Mouse (Mus musculus) limb, embryonic 12.5 days (tissue): Measurements from ENCODE around the gene Dennd2c. TPM values are rescaled to one million over a fixed set of nuclear protein-coding genes. Genes with fewer than 3 reads are reported as not detected.
"Not testable (repeated sequence)": the region's sequence is repeated elsewhere in the genome, so short reads cannot be mapped to it uniquely, and the experiment has no call there.

Experiments used
- ATAC-seq: fragments of 200-750 bp; cut with Nextera tagmentation; 2 replicates; pipeline ENCODE4 v1.8.0; 2017; ENCODE audit warnings: low read depth, moderate TSS enrichment; ENCODE audit not compliant: insufficient number of reproducible peaks, insufficient read depth, low FRiP score, low TSS enrichment
- H3K27ac ChIP-seq: fragments of 300-500 bp; sonication (generic); 2 replicates; pipeline ENCODE4 v1.5.1; 2016; ENCODE audit warnings: mild to moderate bottlenecking, moderate library complexity
- H3K27me3 ChIP-seq: fragments of 300-500 bp; sonication (generic); 2 replicates; pipeline ENCODE4 v1.6.1; 2016; ENCODE audit warnings: mild to moderate bottlenecking, moderate library complexity
- H3K36me3 ChIP-seq: fragments of 300-500 bp; sonication (generic); 2 replicates; pipeline ENCODE4 v1.6.1; 2016; ENCODE audit warnings: mild to moderate bottlenecking, moderate library complexity
- H3K4me1 ChIP-seq: fragments of 300-500 bp; sonication (generic); replicated peaks from 2 replicates; pipeline ENCODE4 v1.6.1; 2016
- H3K4me2 ChIP-seq: fragments of 300-500 bp; sonication (generic); 2 replicates; pipeline ENCODE4 v1.6.1; 2016; ENCODE audit warnings: mild to moderate bottlenecking, moderate library complexity
- H3K4me3 ChIP-seq: fragments of 300-500 bp; sonication (generic); replicated peaks from 2 replicates; pipeline ENCODE4 v1.5.1; 2016; ENCODE audit warnings: mild to moderate bottlenecking
- H3K9ac ChIP-seq: fragments of 300-500 bp; sonication (generic); replicated peaks from 2 replicates; pipeline ENCODE4 v1.6.1; 2016; ENCODE audit warnings: mild to moderate bottlenecking, moderate library complexity
- H3K9me3 ChIP-seq: fragments of 300-500 bp; sonication (generic); 2 replicates; pipeline ENCODE4 v1.6.1; 2016; ENCODE audit warnings: mild to moderate bottlenecking, moderate library complexity
- WGBS: fragments of 180-500 bp; shearing (Covaris S2); methylation state at CpG from one replicate; pipeline ENCODE4 v1.1.7; 2016; 5-methylcytosine and 5-hydroxymethylcytosine counted together
- polyA plus RNA-seq: library from polyadenylated mRNA; unstranded; fragments of >200 nt; fragmentation: Nextera tagmentation; extraction: Ambion mirVana; gene quantifications from 2 replicates; pipeline ENCODE4 v1.2.1, GENCODE M21; 2016

Dennd2c gene
- polyA plus RNA-seq, 1 experiment from 2014 or later = 7.2 TPM

- no peak overlapping the region for H3K27ac ChIP-seq
- H3K4me1 ChIP-seq = peaks cover 11% of the 10 kb centered on the region
- peaks cover 14% of the 10 kb centered on the region for H3K9me3 ChIP-seq
- H3K36me3 ChIP-seq = no peaks in the 10 kb centered on the region
- no peak overlapping the region for H3K4me3 ChIP-seq
- no peaks in the 10 kb centered on the region for H3K27me3 ChIP-seq
- ATAC-seq = no peak
- H3K9ac ChIP-seq = no peak overlapping the region
- 71% methylated on average over 7 of the region's 7 CpGs for WGBS
- H3K4me2 ChIP-seq = no peak overlapping the region
Observed at GRCm38 (mm10) chr3:103196320-103196823, 94.0 kb downstream of the Dennd2c start.

DNA sequence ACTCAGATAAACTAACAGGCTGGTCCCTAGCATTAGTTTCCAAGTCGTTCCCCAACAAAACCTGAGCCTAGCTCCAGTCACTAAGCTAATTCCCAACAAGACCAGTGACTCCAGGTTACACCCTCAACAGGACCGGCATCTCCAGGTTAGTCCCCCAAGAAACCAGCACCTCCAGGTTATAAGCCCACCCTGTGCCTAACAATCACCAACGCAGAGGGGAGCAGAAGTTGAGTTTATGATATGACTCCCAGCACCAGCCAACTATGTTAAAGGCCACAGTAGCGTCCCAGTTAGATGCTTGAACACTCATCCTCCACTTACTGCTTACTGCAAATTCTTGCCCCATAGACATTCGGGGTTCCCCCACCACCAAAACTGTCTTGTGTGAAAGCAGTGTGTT lies 97.0 kb downstream of the Dennd2c start:
- Histone ChIP-seq H3K36me3 (no peaks in the 10 kb centered on the region), H3K9me3 (peaks cover 9% of the 10 kb centered on the region; the same call in 1 of the 2 replicates), H3K4me2 (no peak overlapping the region), H3K4me3 (no peak overlapping the region), H3K27me3 (no peaks in the 10 kb centered on the region), H3K4me1 (peaks cover 11% of the 10 kb centered on the region), H3K9ac (no peak overlapping the region), H3K27ac (0 out of 2 replicates have a peak overlapping the region, but pooled peaks have one; percentile 45)
- peak; percentile 31; the same call in 1 of the 2 replicates for ATAC-seq
- 77% methylated on average over 5 of the region's 5 CpGs for WGBS

- not testable (repeated sequence) for H3K4me3 ChIP-seq, H3K9me3 ChIP-seq, H3K9ac ChIP-seq, H3K36me3 ChIP-seq, H3K4me2 ChIP-seq, H3K27me3 ChIP-seq, ATAC-seq, H3K27ac ChIP-seq
- WGBS = 94% methylated on average over 7 of the region's 7 CpGs
- H3K4me1 ChIP-seq = peaks cover 11% of the 10 kb centered on the region
Observed at GRCm38 (mm10) chr3:103201105-103201504, 98.7 kb downstream of the Dennd2c start.

GRCm38 (mm10) chr3:103203554-103203953 lies 101.2 kb downstream of the Dennd2c start:
- H3K4me2 ChIP-seq = no peak overlapping the region
- WGBS = 95% methylated on average over 1 of the region's 1 CpGs
- ATAC-seq = no peak
- no peaks in the 10 kb centered on the region for H3K27me3 ChIP-seq
- H3K4me3 ChIP-seq = no peak overlapping the region
- H3K9me3 ChIP-seq = peaks cover 9% of the 10 kb centered on the region; the same call in 1 of the 2 replicates
- H3K27ac ChIP-seq = no peak overlapping the region
- peaks cover 10% of the 10 kb centered on the region for H3K4me1 ChIP-seq
- H3K9ac ChIP-seq = no peak overlapping the region
- no peaks in the 10 kb centered on the region for H3K36me3 ChIP-seq

- Histone ChIP-seq H3K4me2 (no peak overlapping the region), H3K9ac (no peak overlapping the region), H3K4me1 (0 out of 2 replicates have a peak, but pooled peaks cover 1% of the 10 kb centered on the region), H3K9me3 (peaks cover 8% of the 10 kb centered on the region; the same call in 1 of the 2 replicates), H3K27me3 (no peaks in the 10 kb centered on the region), H3K27ac (no peak overlapping the region), H3K4me3 (no peak overlapping the region), H3K36me3 (no peaks in the 10 kb centered on the region)
- WGBS = 91% methylated on average over 3 of the region's 3 CpGs
- ATAC-seq = no peak
Observed at GRCm38 (mm10) chr3:103204445-103204844, 102.0 kb downstream of the Dennd2c start.

- Histone ChIP-seq H3K9ac (no peak overlapping the region), H3K4me1 (no peaks in the 10 kb centered on the region), H3K36me3 (no peaks in the 10 kb centered on the region), H3K27ac (no peak overlapping the region), H3K4me3 (no peak overlapping the region), H3K9me3 (no peaks in the 10 kb centered on the region), H3K4me2 (no peak overlapping the region), H3K27me3 (no peaks in the 10 kb centered on the region)
- WGBS = 92% methylated on average over 6 of the region's 6 CpGs
- ATAC-seq = no peak
Observed at GRCm38 (mm10) chr3:103206393-103206792, 104.0 kb downstream of the Dennd2c start.

DNA sequence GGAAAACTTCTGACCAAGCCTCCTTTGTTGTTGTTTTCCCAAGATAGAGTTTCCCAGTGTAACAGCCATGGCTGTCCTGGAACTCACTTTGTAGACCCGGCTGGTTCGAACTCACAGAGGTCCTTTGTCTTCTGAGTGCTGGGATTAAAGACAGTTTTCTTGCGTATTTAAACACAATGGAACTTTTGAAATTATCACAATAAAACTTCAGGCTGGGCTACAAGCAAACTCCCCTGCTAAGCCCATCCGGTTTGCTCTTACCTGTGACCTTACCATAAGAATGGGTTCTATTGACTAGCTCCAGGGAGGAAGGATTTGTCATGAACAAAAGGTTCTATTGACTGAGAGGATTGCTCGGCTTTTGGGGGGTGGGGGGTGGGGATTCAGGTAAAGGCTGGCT lies 105.3 kb downstream of the Dennd2c start:
- ATAC-seq = no peak
- Histone ChIP-seq H3K9me3 (no peaks in the 10 kb centered on the region), H3K9ac (no peak overlapping the region), H3K4me2 (no peak overlapping the region), H3K27me3 (no peaks in the 10 kb centered on the region), H3K27ac (no peak overlapping the region), H3K4me1 (no peaks in the 10 kb centered on the region), H3K4me3 (no peak overlapping the region), H3K36me3 (no peaks in the 10 kb centered on the region)
- WGBS = 58% methylated on average over 5 of the region's 5 CpGs

- Histone ChIP-seq H3K4me1 (peaks cover 3% of the 10 kb centered on the region; the same call in 1 of the 2 replicates), H3K4me3 (no peak overlapping the region), H3K27ac (no peak overlapping the region), H3K9ac (no peak overlapping the region), H3K27me3 (no peaks in the 10 kb centered on the region), H3K9me3 (no peaks in the 10 kb centered on the region), H3K36me3 (no peaks in the 10 kb centered on the region), H3K4me2 (no peak overlapping the region)
- 75% methylated on average over 2 of the region's 2 CpGs for WGBS
- no peak for ATAC-seq
Observed at GRCm38 (mm10) chr3:103208237-103208636, 105.8 kb downstream of the Dennd2c start.

- Histone ChIP-seq H3K9ac (no peak overlapping the region), H3K4me2 (no peak overlapping the region), H3K27me3 (no peaks in the 10 kb centered on the region), H3K9me3 (no peaks in the 10 kb centered on the region), H3K4me1 (peaks cover 13% of the 10 kb centered on the region), H3K27ac (no peak overlapping the region), H3K4me3 (no peak overlapping the region), H3K36me3 (no peaks in the 10 kb centered on the region)
- ATAC-seq = no peak
- 85% methylated on average over 2 of the region's 2 CpGs for WGBS
Observed at GRCm38 (mm10) chr3:103211101-103211500, 108.7 kb downstream of the Dennd2c start.

DNA sequence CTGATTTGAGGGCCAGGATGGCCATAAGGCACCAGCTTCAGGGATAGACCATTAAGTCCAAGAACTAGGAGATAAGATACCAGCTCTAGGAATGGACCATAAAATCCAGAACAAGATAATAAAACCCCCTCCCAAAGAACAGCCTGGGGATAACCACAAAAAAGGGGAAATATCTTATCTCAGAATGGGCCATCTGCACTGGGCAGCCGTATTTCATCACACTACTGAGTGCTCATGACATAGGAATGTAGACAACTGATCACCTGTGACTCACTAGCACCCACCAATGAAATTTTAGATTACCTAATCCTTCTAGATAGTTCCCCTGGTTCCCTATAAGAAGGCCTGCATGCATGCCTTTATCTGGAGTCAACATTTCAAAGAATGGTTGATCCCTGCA lies 109.7 kb downstream of the Dennd2c start:
- Histone ChIP-seq H3K9ac (no peak overlapping the region), H3K36me3 (no peaks in the 10 kb centered on the region), H3K9me3 (no peaks in the 10 kb centered on the region), H3K27me3 (no peaks in the 10 kb centered on the region), H3K27ac (no peak overlapping the region), H3K4me2 (no peak overlapping the region), H3K4me3 (no peak overlapping the region), H3K4me1 (peaks cover 13% of the 10 kb centered on the region)
- no peak for ATAC-seq
- 77% methylated on average over 1 of the region's 1 CpGs for WGBS

DNA sequence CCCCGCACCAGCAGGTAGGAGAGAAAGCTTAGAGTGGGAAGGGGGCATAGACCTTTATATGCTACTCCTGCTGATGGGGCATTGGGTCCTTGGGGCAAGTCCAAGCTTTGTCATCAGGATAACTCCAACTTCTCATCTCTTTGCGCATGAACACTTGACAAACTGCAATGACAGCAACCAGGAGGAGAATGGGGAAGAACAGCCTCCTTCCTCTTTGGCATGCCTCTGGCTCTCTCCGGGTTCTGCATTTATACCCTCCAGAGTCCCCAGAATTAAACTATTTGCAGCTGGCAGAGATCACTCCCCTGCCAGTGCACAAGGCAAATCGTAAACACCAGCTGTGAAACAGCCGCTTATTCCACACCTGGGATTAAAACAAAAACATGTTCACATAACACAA lies 111.1 kb downstream of the Dennd2c start:
- Histone ChIP-seq H3K4me2 (no peak overlapping the region), H3K27ac (peak overlapping the region; percentile 7; the same call in 1 of the 2 replicates), H3K27me3 (no peaks in the 10 kb centered on the region), H3K4me3 (no peak overlapping the region), H3K36me3 (no peaks in the 10 kb centered on the region), H3K4me1 (peaks cover 13% of the 10 kb centered on the region), H3K9ac (no peak overlapping the region), H3K9me3 (no peaks in the 10 kb centered on the region)
- ATAC-seq = no peak
- WGBS = 49% methylated on average over 5 of the region's 5 CpGs

- H3K27ac ChIP-seq = no peak overlapping the region
- H3K36me3 ChIP-seq = no peaks in the 10 kb centered on the region
- no peaks in the 10 kb centered on the region for H3K27me3 ChIP-seq
- no peaks in the 10 kb centered on the region for H3K9me3 ChIP-seq
- no peak overlapping the region for H3K4me2 ChIP-seq
- 76% methylated on average over 8 of the region's 8 CpGs for WGBS
- H3K9ac ChIP-seq = no peak overlapping the region
- no peak overlapping the region for H3K4me3 ChIP-seq
- H3K4me1 ChIP-seq = peaks cover 13% of the 10 kb centered on the region
- ATAC-seq = no peak
Observed at GRCm38 (mm10) chr3:103214593-103215285, 112.3 kb downstream of the Dennd2c start.
